Mouse (Mus musculus) spleen, postnatal 4 days (tissue): ENCODE results near the gene Dohh.

ENCODE experiments used
- DNase-seq, 2 experiments: peaks; one replicate each; pipeline ENCODE4 v3.0.0; 2022; ENCODE audit warnings: low spot score in 2 of 2

The Dohh gene

GRCm38 (mm10) chr10:81429605-81430061 is 45.4 kb downstream of the Dohh start:
- peak; percentile 86 to 89 for DNase-seq

- peak; percentile 76 to 90 for DNase-seq
Observed at GRCm38 (mm10) chr10:81430141-81430830, 46.1 kb downstream of the Dohh start.

- peak; percentile 40 to 79 for DNase-seq
Observed at GRCm38 (mm10) chr10:81430831-81431525, 46.8 kb downstream of the Dohh start.

- peak; percentile 23 to 61 for DNase-seq
Observed at GRCm38 (mm10) chr10:81431526-81432168, 47.4 kb downstream of the Dohh start.

GRCm38 (mm10) chr10:81432169-81432867 is 48.1 kb downstream of the Dohh start:
- DNase-seq: peak in 1 of 2 experiments; percentile 70

GRCm38 (mm10) chr10:81432868-81433262 is 48.6 kb downstream of the Dohh start:
- DNase-seq: peak; percentile 90

GRCm38 (mm10) chr10:81433541-81434289 is 49.5 kb downstream of the Dohh start:
- peak; percentile 48 to 68 for DNase-seq

- peak; percentile 34 to 68 for DNase-seq
Observed at GRCm38 (mm10) chr10:81434361-81435263, 50.4 kb downstream of the Dohh start.

GRCm38 (mm10) chr10:81435436-81435835 is 51.2 kb downstream of the Dohh start:
- peak in 1 of 2 experiments; percentile 14 for DNase-seq
